Mouse (Mus musculus): ENCODE measurements around the gene Eral1. TPM values are rescaled to one million over a fixed set of nuclear protein-coding genes. Genes with fewer than 3 reads are reported as not detected.

The Eral1 gene
- polyA plus RNA-seq, 2 experiments = 34.4 to 35.8 TPM

- Histone ChIP-seq H3K4me2 (replicated peaks; ENCODE audit: low read depth, low read length, severe bottlenecking) (no peak overlapping the region), H3K4me1 (ENCODE audit: control insufficient read depth, insufficient read depth, low read length) (peaks cover 13% of the 10 kb centered on the region), H3K4me3 (replicated peaks; ENCODE audit: low read length) (no peak overlapping the region), H3K9me3 (ENCODE audit: control insufficient read depth, low read length) (no peaks in the 10 kb centered on the region), H3K27me3 (ENCODE audit: control insufficient read depth, insufficient read depth, low read length) (no peaks in the 10 kb centered on the region), H3K36me3 (ENCODE audit: control insufficient read depth, insufficient read depth, low read length) (no peaks in the 10 kb centered on the region), H3K9ac (ENCODE audit: low read depth, low read length, severe bottlenecking) (no peak overlapping the region), H3K27ac (replicated peaks; ENCODE audit: low read depth, low read length) (no peak overlapping the region)
- TF ChIP-seq POLR2A (IDR thresholded peaks at IDR 0.05; ENCODE audit: borderline replicate concordance, extremely low read depth, insufficient read depth, insufficient read length) = no peak
- 68% methylated on average over 2 of the region's 2 CpGs for WGBS
- ATAC-seq (ENCODE audit: low FRiP score, low read depth) (no peak), DNase-seq (ENCODE audit: low spot score) (no peak)
Measured at GRCm38 (mm10) chr11:78040878-78041277, 39.3 kb downstream of the Eral1 start.

DNA sequence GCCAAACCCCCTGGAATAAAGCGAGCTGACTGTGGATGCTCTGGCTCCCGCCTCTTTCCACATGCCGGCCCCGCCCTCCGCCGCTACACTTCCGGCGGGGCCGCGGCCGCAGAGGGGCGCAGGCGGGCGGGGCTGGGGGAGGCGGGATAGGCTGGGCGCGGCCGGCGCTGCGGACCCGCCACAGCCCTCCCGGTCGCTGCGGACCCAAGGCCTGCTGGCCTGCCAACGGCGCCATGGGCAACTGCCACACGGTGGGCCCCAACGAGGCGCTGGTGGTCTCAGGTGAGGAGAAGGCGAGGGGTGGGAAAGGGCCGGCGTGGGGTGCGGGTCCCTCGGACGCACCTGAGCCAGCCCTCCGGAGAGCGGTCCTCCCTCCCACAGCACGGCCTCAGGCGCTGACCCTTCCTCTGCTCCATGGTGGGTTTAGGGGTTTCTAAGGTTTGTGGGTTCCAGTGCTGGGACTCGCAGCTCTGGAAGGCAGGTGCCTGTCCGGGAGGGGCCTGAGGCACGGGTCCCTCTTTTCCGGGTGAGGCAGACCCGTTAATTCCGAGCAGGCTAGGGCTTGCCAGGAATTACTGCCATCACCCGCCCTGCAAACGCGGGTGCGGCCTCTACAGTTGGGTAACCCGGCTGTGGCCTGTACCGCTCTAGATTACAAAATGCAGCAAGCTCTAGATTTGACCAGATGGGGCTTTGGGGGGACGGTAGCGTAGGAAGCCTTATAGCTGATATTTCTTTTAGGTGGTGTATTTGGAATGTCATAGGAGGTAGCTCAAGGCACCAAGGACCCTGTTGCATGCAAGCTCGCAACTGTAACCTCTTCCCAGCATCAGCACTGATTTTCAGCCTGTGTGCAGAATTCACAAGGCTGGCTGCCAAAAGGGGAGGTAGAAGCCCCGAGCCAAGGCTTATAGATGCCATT is 42.1 kb downstream of the Eral1 start, which contains the start of gene Flot2:
Flot2 (plus strand) TSS at position 101 of the 922 bp plus-strand sequence.
- H3K27ac ChIP-seq (replicated peaks; ENCODE audit: low read depth, low read length) = peak within 1 kb of the TSS; percentile 75; the same call in 1 of the 2 replicates
- H3K9ac ChIP-seq (ENCODE audit: low read depth, low read length, severe bottlenecking) = peak within 1 kb of the TSS; percentile 85
- peak within 1 kb of the TSS; percentile 84 for H3K4me2 ChIP-seq (replicated peaks; ENCODE audit: low read depth, low read length, severe bottlenecking)
- H3K4me3 ChIP-seq (replicated peaks; ENCODE audit: low read length) = peak within 1 kb of the TSS; percentile 87
- WGBS = 1% methylated on average over 36 of the region's 55 CpGs
- peaks cover 14% of the 10 kb centered on the region for H3K4me1 ChIP-seq (ENCODE audit: control insufficient read depth, insufficient read depth, low read length)
- no peaks in the 10 kb centered on the region for H3K27me3 ChIP-seq (ENCODE audit: control insufficient read depth, insufficient read depth, low read length)
- DNase-seq (ENCODE audit: low spot score) (peak; percentile 52), ATAC-seq (ENCODE audit: low FRiP score, low read depth) (peak; percentile 84)
- no peak for TF ChIP-seq POLR2A (IDR thresholded peaks at IDR 0.05; ENCODE audit: borderline replicate concordance, extremely low read depth, insufficient read depth, insufficient read length)
- H3K36me3 ChIP-seq (ENCODE audit: control insufficient read depth, insufficient read depth, low read length) = peaks cover 15% of the 10 kb centered on the region
- no peaks in the 10 kb centered on the region for H3K9me3 ChIP-seq (ENCODE audit: control insufficient read depth, low read length)

GRCm38 (mm10) chr11:78036791-78037190 is 43.4 kb downstream of the Eral1 start:
- Histone ChIP-seq H3K27me3 (ENCODE audit: control insufficient read depth, insufficient read depth, low read length) (no peaks in the 10 kb centered on the region), H3K36me3 (ENCODE audit: control insufficient read depth, insufficient read depth, low read length) (peaks cover 15% of the 10 kb centered on the region), H3K27ac (replicated peaks; ENCODE audit: low read depth, low read length) (no peak overlapping the region), H3K9ac (ENCODE audit: low read depth, low read length, severe bottlenecking) (no peak overlapping the region), H3K4me2 (replicated peaks; ENCODE audit: low read depth, low read length, severe bottlenecking) (no peak overlapping the region), H3K4me3 (replicated peaks; ENCODE audit: low read length) (no peak overlapping the region), H3K4me1 (ENCODE audit: control insufficient read depth, insufficient read depth, low read length) (peaks cover 17% of the 10 kb centered on the region), H3K9me3 (ENCODE audit: control insufficient read depth, low read length) (no peaks in the 10 kb centered on the region)
- 84% methylated on average over 10 of the region's 10 CpGs for WGBS
- DNase-seq (ENCODE audit: low spot score) (no peak), ATAC-seq (ENCODE audit: low FRiP score, low read depth) (no peak)
- TF ChIP-seq POLR2A (IDR thresholded peaks at IDR 0.05; ENCODE audit: borderline replicate concordance, extremely low read depth, insufficient read depth, insufficient read length) = no peak

DNA sequence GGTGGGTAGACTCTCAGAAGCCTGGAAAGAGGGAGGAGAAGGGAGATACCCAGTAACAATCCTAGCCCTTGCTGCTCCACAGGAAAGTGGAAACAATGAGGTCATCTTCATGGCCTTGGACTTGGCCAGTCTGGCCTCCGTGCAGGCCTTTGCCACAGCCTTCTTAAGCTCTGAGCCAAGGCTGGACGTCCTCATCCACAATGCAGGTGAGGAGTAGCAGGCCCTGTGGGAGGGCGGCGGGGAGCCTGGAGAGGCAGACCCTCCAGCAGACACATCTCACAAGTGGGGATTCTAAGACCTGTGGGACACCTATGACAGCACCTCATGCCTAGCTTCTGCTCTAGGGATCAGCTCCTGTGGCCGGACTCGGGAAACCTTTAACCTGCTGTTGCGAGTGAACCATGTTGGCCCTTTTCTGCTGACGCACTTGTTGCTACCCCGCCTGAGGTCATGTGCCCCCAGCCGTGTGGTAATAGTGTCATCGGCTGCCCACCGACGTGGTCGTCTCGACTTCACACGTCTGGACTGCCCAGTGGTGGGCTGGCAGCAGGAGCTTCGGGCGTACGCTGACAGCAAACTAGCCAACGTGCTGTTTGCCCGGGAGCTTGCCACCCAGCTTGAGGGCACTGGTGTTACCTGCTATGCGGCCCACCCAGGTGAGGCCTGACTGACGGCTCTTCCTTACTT is 46.1 kb downstream of the Eral1 start:
- H3K4me3 ChIP-seq (replicated peaks; ENCODE audit: low read length) = no peak overlapping the region
- no peak overlapping the region for H3K27ac ChIP-seq (replicated peaks; ENCODE audit: low read depth, low read length)
- H3K4me2 ChIP-seq (replicated peaks; ENCODE audit: low read depth, low read length, severe bottlenecking) = no peak overlapping the region
- no peak for DNase-seq (ENCODE audit: low spot score)
- ATAC-seq (ENCODE audit: low FRiP score, low read depth) = no peak
- peaks cover 27% of the 10 kb centered on the region for H3K36me3 ChIP-seq (ENCODE audit: control insufficient read depth, insufficient read depth, low read length)
- H3K4me1 ChIP-seq (ENCODE audit: control insufficient read depth, insufficient read depth, low read length) = peaks cover 20% of the 10 kb centered on the region
- H3K9me3 ChIP-seq (ENCODE audit: control insufficient read depth, low read length) = no peaks in the 10 kb centered on the region
- no peaks in the 10 kb centered on the region for H3K27me3 ChIP-seq (ENCODE audit: control insufficient read depth, insufficient read depth, low read length)
- 92% methylated on average over 22 of the region's 23 CpGs for WGBS
- no peak overlapping the region for H3K9ac ChIP-seq (ENCODE audit: low read depth, low read length, severe bottlenecking)
- no peak for TF ChIP-seq POLR2A (IDR thresholded peaks at IDR 0.05; ENCODE audit: borderline replicate concordance, extremely low read depth, insufficient read depth, insufficient read length)

- Histone ChIP-seq H3K27me3 (ENCODE audit: control insufficient read depth, insufficient read depth, low read length) (no peaks in the 10 kb centered on the region), H3K4me2 (replicated peaks; ENCODE audit: low read depth, low read length, severe bottlenecking) (peak overlapping the region; percentile 72), H3K4me1 (ENCODE audit: control insufficient read depth, insufficient read depth, low read length) (peaks cover 13% of the 10 kb centered on the region), H3K4me3 (replicated peaks; ENCODE audit: low read length) (peak overlapping the region; percentile 68), H3K9ac (ENCODE audit: low read depth, low read length, severe bottlenecking) (peak overlapping the region; percentile 81), H3K36me3 (ENCODE audit: control insufficient read depth, insufficient read depth, low read length) (peaks cover 40% of the 10 kb centered on the region), H3K27ac (replicated peaks; ENCODE audit: low read depth, low read length) (0 out of 2 replicates have a peak overlapping the region, but pooled peaks have one; percentile 87), H3K9me3 (ENCODE audit: control insufficient read depth, low read length) (no peaks in the 10 kb centered on the region)
- DNase-seq (ENCODE audit: low spot score) (no peak), ATAC-seq (ENCODE audit: low FRiP score, low read depth) (no peak)
- 12% methylated on average over 5 of the region's 5 CpGs for WGBS
- no peak for TF ChIP-seq POLR2A (IDR thresholded peaks at IDR 0.05; ENCODE audit: borderline replicate concordance, extremely low read depth, insufficient read depth, insufficient read length)
Measured at GRCm38 (mm10) chr11:78032809-78033195, 47.4 kb downstream of the Eral1 start.
